Mouse (Mus musculus) hindbrain, embryonic 12.5 days (tissue): ENCODE data around the gene Paqr4. TPM values are rescaled to one million over a fixed set of nuclear protein-coding genes. Genes with fewer than 3 reads are reported as not detected.

ENCODE experiments used
- ATAC-seq: fragments of 200-750 bp; cut with Nextera tagmentation; 2 replicates; pipeline ENCODE4 v1.8.0; 2017; ENCODE audit warnings: moderate TSS enrichment; ENCODE audit not compliant: low FRiP score
- H3K27ac ChIP-seq: fragments of 300-500 bp; sonication (generic); 2 replicates; pipeline ENCODE4 v1.5.1; 2016; ENCODE audit warnings: mild to moderate bottlenecking
- H3K27me3 ChIP-seq: fragments of 300-500 bp; sonication (generic); 2 replicates; pipeline ENCODE4 v1.6.1; 2016; ENCODE audit warnings: mild to moderate bottlenecking
- H3K36me3 ChIP-seq: fragments of 300-500 bp; sonication (generic); 2 replicates; pipeline ENCODE4 v1.6.1; 2016; ENCODE audit warnings: mild to moderate bottlenecking
- H3K4me1 ChIP-seq: fragments of 300-500 bp; sonication (generic); 2 replicates; pipeline ENCODE4 v1.6.1; 2016
- H3K4me2 ChIP-seq: fragments of 300-500 bp; sonication (generic); replicated peaks from 2 replicates; pipeline ENCODE4 v1.6.1; 2016; ENCODE audit warnings: mild to moderate bottlenecking
- H3K4me3 ChIP-seq: fragments of 300-500 bp; sonication (generic); 2 replicates; pipeline ENCODE4 v1.5.1; 2016; ENCODE audit warnings: mild to moderate bottlenecking
- H3K9ac ChIP-seq: fragments of 300-500 bp; sonication (generic); 2 replicates; pipeline ENCODE4 v1.6.1; 2016; ENCODE audit warnings: mild to moderate bottlenecking, moderate library complexity
- H3K9me3 ChIP-seq: fragments of 300-500 bp; sonication (generic); replicated peaks from 2 replicates; pipeline ENCODE4 v1.6.1; 2016; ENCODE audit warnings: mild to moderate bottlenecking
- WGBS: fragments of 180-500 bp; shearing (Covaris S2); methylation state at CpG from one replicate; pipeline ENCODE4 v1.1.7; 2016; 5-methylcytosine and 5-hydroxymethylcytosine counted together
- polyA plus RNA-seq: library from polyadenylated mRNA; unstranded; fragments of >200 nt; fragmentation: Nextera tagmentation; extraction: Ambion mirVana; gene quantifications from 2 replicates; pipeline ENCODE4 v1.2.1, GENCODE M21; 2016

The Paqr4 gene
- polyA plus RNA-seq, 1 experiment from 2014 or later = 41.6 TPM

- peaks cover 31% of the 10 kb centered on the region for H3K4me1 ChIP-seq
- ATAC-seq = no peak
- H3K9ac ChIP-seq = peak overlapping the region; percentile 80
- 24% methylated on average over 2 of the region's 2 CpGs for WGBS
- H3K27ac ChIP-seq = peak overlapping the region; percentile 81; the same call in 1 of the 2 replicates
- H3K9me3 ChIP-seq = no peaks in the 10 kb centered on the region
- peaks cover 35% of the 10 kb centered on the region for H3K36me3 ChIP-seq
- H3K4me2 ChIP-seq = peak overlapping the region; percentile 93
- peaks cover 43% of the 10 kb centered on the region for H3K27me3 ChIP-seq
- H3K4me3 ChIP-seq = peak overlapping the region; percentile 65
These were observed 1.8 kb downstream of the Paqr4 start for GRCm38 (mm10) chr17:23738836-23739201.

GRCm38 (mm10) chr17:23737493-23738445, 2.9 kb downstream of the Paqr4 start:
- H3K27me3 ChIP-seq = peaks cover 33% of the 10 kb centered on the region
- no peak overlapping the region for H3K27ac ChIP-seq
- no peak overlapping the region for H3K4me3 ChIP-seq
- H3K36me3 ChIP-seq = peaks cover 35% of the 10 kb centered on the region
- peak overlapping the region; percentile 93 for H3K4me2 ChIP-seq
- peaks cover 31% of the 10 kb centered on the region for H3K4me1 ChIP-seq
- WGBS = 58% methylated on average over 15 of the region's 15 CpGs
- ATAC-seq = no peak
- peak overlapping the region; percentile 3; the same call in 1 of the 2 replicates for H3K9ac ChIP-seq
- H3K9me3 ChIP-seq = no peaks in the 10 kb centered on the region

DNA sequence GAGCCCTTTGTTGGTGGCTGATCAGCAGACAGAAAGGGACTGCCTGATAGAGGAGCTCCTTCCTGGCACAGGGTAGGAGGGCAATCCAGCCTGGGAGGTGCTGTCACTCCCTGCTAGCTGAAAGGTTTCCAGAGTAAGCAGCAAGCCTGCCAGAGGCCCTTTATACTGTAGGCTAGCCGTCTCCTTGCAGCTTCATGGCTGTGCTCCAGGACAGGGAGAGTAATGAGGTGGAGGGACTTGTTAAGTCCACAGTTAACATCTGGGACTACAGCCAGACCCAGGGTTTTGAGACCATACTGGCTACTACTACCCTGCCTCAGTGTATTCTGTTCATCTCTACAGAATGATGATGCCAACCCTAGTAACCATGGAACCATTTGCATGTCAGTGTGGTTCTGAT, 6.3 kb downstream of the Paqr4 start:
- WGBS = 92% methylated on average over 1 of the region's 1 CpGs

GRCm38 (mm10) chr17:23730441-23730840, 10.2 kb downstream of the Paqr4 start:
- H3K4me3 ChIP-seq = no peak overlapping the region
- ATAC-seq = no peak
- H3K27ac ChIP-seq = no peak overlapping the region
- no peaks in the 10 kb centered on the region for H3K27me3 ChIP-seq
- WGBS = 75% methylated on average over 1 of the region's 1 CpGs
- no peak overlapping the region for H3K4me2 ChIP-seq
- H3K4me1 ChIP-seq = peaks cover 4% of the 10 kb centered on the region; the same call in 1 of the 2 replicates
- peaks cover 14% of the 10 kb centered on the region; the same call in 1 of the 2 replicates for H3K36me3 ChIP-seq
- H3K9ac ChIP-seq = no peak overlapping the region
- no peaks in the 10 kb centered on the region for H3K9me3 ChIP-seq

More for the DNA sequence above, 6.3 kb downstream of the Paqr4 start:
- Histone ChIP-seq H3K36me3 (peaks cover 35% of the 10 kb centered on the region), H3K4me2 (no peak overlapping the region), H3K27ac (no peak overlapping the region), H3K27me3 (peaks cover 6% of the 10 kb centered on the region; the same call in 1 of the 2 replicates), H3K4me1 (peaks cover 16% of the 10 kb centered on the region), H3K4me3 (no peak overlapping the region), H3K9ac (no peak overlapping the region), H3K9me3 (no peaks in the 10 kb centered on the region)
- no peak for ATAC-seq

- H3K27ac ChIP-seq = peak overlapping the region; percentile 73
These were observed 13.9 kb downstream of the Paqr4 start for GRCm38 (mm10) chr17:23726758-23727142.

DNA sequence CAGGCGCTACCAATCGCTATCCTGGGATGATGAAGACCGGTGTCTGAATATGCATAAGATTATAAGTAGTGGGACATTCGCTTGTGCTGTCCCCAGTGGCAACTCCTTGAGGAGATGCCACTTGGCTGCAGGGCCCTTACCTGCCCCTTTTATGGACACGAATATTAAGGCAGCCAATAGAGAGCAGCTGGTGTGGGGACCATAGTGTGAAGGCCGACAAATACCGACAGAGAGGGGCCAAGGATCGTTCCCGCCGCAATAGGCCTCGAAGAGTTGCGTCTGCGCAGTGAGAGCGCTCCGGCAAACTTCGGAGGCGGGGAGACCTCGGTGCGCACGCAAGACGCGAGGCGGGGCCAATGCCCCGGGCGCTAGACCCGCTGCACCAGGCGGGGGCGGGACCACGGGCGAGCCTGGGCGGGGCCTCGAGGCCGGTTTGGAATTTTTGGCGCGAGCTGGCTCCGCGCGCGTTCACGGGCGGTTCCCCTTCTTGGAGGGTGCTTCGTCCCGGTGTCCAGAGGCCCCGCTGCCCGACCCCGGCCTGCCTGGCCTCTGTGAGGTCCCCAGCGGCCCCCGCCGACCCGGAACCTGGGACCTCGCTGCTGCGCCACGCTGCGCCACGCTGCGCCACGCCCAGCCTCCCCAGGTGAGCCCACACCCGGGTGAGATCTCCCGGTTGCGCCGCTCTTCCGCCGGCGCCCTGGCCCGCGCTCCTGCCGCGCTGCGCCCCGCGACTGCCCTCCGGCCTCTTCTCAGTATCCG, 14.5 kb downstream of the Paqr4 start, which contains the start of gene Pkmyt1:
Gene Pkmyt1, plus strand, starts transcription at position 338 of the 759 bp plus-strand sequence.
- Histone ChIP-seq H3K9ac (peak within 1 kb of the TSS; percentile 82), H3K9me3 (no peaks in the 10 kb centered on the region), H3K4me2 (peak within 1 kb of the TSS; percentile 97), H3K4me3 (peak within 1 kb of the TSS; percentile 88), H3K36me3 (no peaks in the 10 kb centered on the region), H3K27me3 (no peaks in the 10 kb centered on the region), H3K27ac (peak within 1 kb of the TSS; percentile 73), H3K4me1 (peaks cover 5% of the 10 kb centered on the region; the same call in 1 of the 2 replicates)
- 2% methylated on average over 64 of the region's 73 CpGs for WGBS
- ATAC-seq = peak; percentile 95

More at GRCm38 (mm10) chr17:23726758-23727142, 13.9 kb downstream of the Paqr4 start:
- H3K4me2 ChIP-seq = peak overlapping the region; percentile 97
- H3K9me3 ChIP-seq = no peaks in the 10 kb centered on the region
- peak; percentile 86 for ATAC-seq
- no peaks in the 10 kb centered on the region for H3K27me3 ChIP-seq
- peaks cover 5% of the 10 kb centered on the region; the same call in 1 of the 2 replicates for H3K4me1 ChIP-seq
- peak overlapping the region; percentile 88 for H3K4me3 ChIP-seq
- no peaks in the 10 kb centered on the region for H3K36me3 ChIP-seq
- under 1% methylated on average over 20 of the region's 20 CpGs for WGBS
- H3K9ac ChIP-seq = peak overlapping the region; percentile 82

DNA sequence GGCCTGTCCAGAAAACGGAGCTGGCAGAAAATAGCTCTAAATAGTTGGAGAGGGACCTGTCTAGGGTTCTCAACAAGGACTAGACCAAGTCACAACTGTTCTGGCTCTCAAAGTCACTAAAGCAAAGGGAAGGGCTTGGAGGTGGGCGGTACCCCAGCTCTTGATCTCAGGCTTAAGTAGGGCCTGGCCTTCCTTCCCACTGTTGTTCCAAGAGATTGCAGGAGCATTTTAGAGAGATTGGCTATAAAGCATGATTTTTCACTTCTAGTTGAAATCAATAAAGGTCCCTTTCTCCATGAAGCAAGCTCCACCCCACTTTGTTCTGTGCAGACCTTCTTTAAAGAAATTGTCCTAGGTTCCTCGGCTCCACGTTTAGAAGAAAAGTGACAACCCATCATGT, 15.2 kb downstream of the Paqr4 start:
- Histone ChIP-seq H3K27me3 (no peaks in the 10 kb centered on the region), H3K9me3 (no peaks in the 10 kb centered on the region), H3K27ac (0 out of 2 replicates have a peak overlapping the region, but pooled peaks have one; percentile 35), H3K4me1 (peaks cover 5% of the 10 kb centered on the region; the same call in 1 of the 2 replicates), H3K9ac (no peak overlapping the region), H3K4me2 (peak overlapping the region; percentile 97), H3K4me3 (peak overlapping the region; percentile 88), H3K36me3 (no peaks in the 10 kb centered on the region)
- 64% methylated on average over 4 of the region's 4 CpGs for WGBS
- ATAC-seq = no peak; the same call in 1 of the 2 replicates

- Histone ChIP-seq H3K36me3 (no peaks in the 10 kb centered on the region), H3K4me2 (no peak within 1 kb of the TSS), H3K4me3 (no peak within 1 kb of the TSS), H3K27me3 (no peaks in the 10 kb centered on the region), H3K9ac (no peak within 1 kb of the TSS), H3K27ac (no peak within 1 kb of the TSS), H3K4me1 (peaks cover 5% of the 10 kb centered on the region; the same call in 1 of the 2 replicates), H3K9me3 (no peaks in the 10 kb centered on the region)
- no peak for ATAC-seq
- WGBS = 69% methylated on average over 7 of the region's 7 CpGs
These were observed 18.1 kb downstream of the Paqr4 start, which contains the start of gene 1520401A03Rik for GRCm38 (mm10) chr17:23722376-23723125. Gene 1520401A03Rik (minus strand): TSS chr17:23722783.

DNA sequence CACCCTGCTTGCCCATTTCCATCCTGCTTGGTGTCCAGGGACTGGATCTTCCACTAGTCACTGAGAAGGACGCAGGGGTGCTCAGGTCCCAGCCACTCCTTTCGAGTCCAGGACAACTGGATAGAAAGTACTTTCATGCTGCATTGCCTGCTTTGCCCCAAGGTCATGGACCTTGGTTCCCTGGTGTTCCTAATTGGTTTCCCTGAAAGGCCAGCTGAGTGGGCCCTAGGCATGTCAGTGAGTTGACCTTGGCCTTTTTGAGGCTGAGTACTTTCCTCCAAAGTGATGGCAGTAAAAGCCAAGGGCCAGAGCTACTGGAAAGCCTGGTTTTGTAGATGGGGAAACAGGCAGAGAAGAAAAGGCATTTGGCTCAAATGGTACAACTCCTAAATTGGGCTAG, 18.8 kb downstream of the Paqr4 start:
- H3K9me3 ChIP-seq = no peaks in the 10 kb centered on the region
- WGBS = 73% methylated on average over 2 of the region's 2 CpGs

GRCm38 (mm10) chr17:23719455-23719854, 21.2 kb downstream of the Paqr4 start:
- Histone ChIP-seq H3K27ac (no peak overlapping the region), H3K9ac (no peak overlapping the region), H3K4me2 (no peak overlapping the region), H3K27me3 (0 out of 2 replicates have a peak, but pooled peaks cover under 1% of the 10 kb centered on the region), H3K9me3 (no peaks in the 10 kb centered on the region), H3K4me3 (no peak overlapping the region), H3K36me3 (no peaks in the 10 kb centered on the region), H3K4me1 (no peaks in the 10 kb centered on the region)
- no peak for ATAC-seq
- 11% methylated on average over 1 of the region's 1 CpGs for WGBS

More for the DNA sequence above, 18.8 kb downstream of the Paqr4 start:
- Histone ChIP-seq H3K4me1 (peaks cover 5% of the 10 kb centered on the region; the same call in 1 of the 2 replicates), H3K9ac (no peak overlapping the region), H3K27ac (no peak overlapping the region), H3K4me3 (no peak overlapping the region), H3K27me3 (no peaks in the 10 kb centered on the region), H3K4me2 (no peak overlapping the region), H3K36me3 (no peaks in the 10 kb centered on the region)
- ATAC-seq = no peak

- 53% methylated on average over 2 of the region's 2 CpGs for WGBS
- no peak overlapping the region for H3K27ac ChIP-seq
- no peak overlapping the region for H3K9ac ChIP-seq
- no peak overlapping the region for H3K4me3 ChIP-seq
- no peaks in the 10 kb centered on the region for H3K4me1 ChIP-seq
- H3K27me3 ChIP-seq = 0 out of 2 replicates have a peak, but pooled peaks cover 2% of the 10 kb centered on the region
- no peak overlapping the region for H3K4me2 ChIP-seq
- no peak for ATAC-seq
- H3K9me3 ChIP-seq = no peaks in the 10 kb centered on the region
- no peaks in the 10 kb centered on the region for H3K36me3 ChIP-seq
These were observed 23.7 kb downstream of the Paqr4 start for GRCm38 (mm10) chr17:23717003-23717402.
